Comparison of ENCODE assay signal across 16 mouse cellular contexts in the genomic region with DNA sequence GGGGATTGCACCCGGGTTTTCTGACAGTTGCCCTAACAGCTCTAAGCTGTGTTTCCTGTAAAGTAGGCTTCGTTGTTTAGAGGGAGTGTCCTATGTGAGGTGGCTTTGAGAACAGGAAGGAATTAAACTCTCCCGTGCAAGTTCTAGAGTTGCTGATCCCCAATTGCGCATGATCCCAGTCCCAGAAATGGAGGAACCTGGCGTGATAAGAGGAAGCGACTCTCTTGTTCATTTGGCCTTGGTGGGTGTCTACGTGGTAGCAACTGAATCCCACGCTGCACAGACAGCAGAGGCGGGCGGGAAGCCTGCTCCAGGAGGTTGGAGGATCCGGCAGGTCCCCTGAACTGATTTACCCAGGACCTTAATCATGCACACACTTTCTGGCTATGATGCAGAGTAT. TPM values are rescaled to one million over a fixed set of nuclear protein-coding genes. Genes with fewer than 3 reads are reported as not detected.
DNase-seq lines count a peak whose midpoint lies in the region; ATAC-seq and TF ChIP-seq lines count a peak whose summit lies in the region.
"Had no signal": no experiment of that assay in that cellular context is flagged by ENCODE, and none has a peak within 500 bp of the region (broad histone marks: within the 10 kb centered on the region; RNA-seq: fewer than 3 reads in every experiment).

No protein-coding gene starts in this region.

- no peaks in the 10 kb centered on the region for H3K9me3 ChIP-seq in E14TG2a.4 (ENCODE audit: low read length)
- no peaks in the 10 kb centered on the region for H3K9me3 ChIP-seq in hindbrain, embryonic 16.5 days (ENCODE audit: control insufficient read depth, low read length)
- H3K9me3 ChIP-seq: hindbrain, embryonic 12.5 days; intestine, embryonic 15.5 days; limb, embryonic 15.5 days; midbrain, embryonic 10.5 days had no signal

- intact Hi-C loops in gastrocnemius, adult 2 months (cut with DNase I), result loop anchor here (5.0 kb wide), 1 partner anchor 52 kb away; no protein-coding TSS in a partner anchor

- H3K27me3 ChIP-seq in E14TG2a.4 (ENCODE audit: insufficient read depth, low read length), result no peaks in the 10 kb centered on the region
- H3K27me3 ChIP-seq in hindbrain, embryonic 16.5 days (replicated peaks; ENCODE audit: control insufficient read depth, insufficient read depth, low read length), result no peaks in the 10 kb centered on the region
- H3K27me3 ChIP-seq: CH12.LX; hindbrain, embryonic 12.5 days; intestine, embryonic 15.5 days; limb, embryonic 15.5 days had no signal

- peaks cover 3% of the 10 kb centered on the region; the same call in 1 of the 2 replicates for H3K36me3 ChIP-seq in E14TG2a.4 (ENCODE audit: insufficient read depth, low read length)
- no peaks in the 10 kb centered on the region for H3K36me3 ChIP-seq in hindbrain, embryonic 16.5 days (ENCODE audit: control insufficient read depth, insufficient read depth, low read length)
- H3K36me3 ChIP-seq: hindbrain, embryonic 12.5 days; limb, embryonic 15.5 days had no signal

- 67% methylated on average over 11 of the region's 11 CpGs for WGBS in hindbrain, embryonic 16.5 days

- DNase-seq in gastrocnemius, adult 2 months, result no peak
- no peak for DNase-seq in gastrocnemius, adult 8-10 months (ENCODE audit: low spot score in 2 of 2)
- DNase-seq in kidney, adult 18-20 months, result no peak
- no peak for DNase-seq in left cerebral cortex, adult 9 months (ENCODE audit: low spot score in 2 of 2)
- DNase-seq: cerebellum, adult 8-10 months; gastrocnemius, postnatal 14 days; thymus, postnatal 14 days had no signal

- H3K4me1 ChIP-seq in E14TG2a.4 (replicated peaks; ENCODE audit: low read depth, low read length), result peaks cover 74% of the 10 kb centered on the region
- H3K4me1 ChIP-seq in hindbrain, embryonic 16.5 days (ENCODE audit: control insufficient read depth, insufficient read depth, low read depth, low read length), result peaks cover 5% of the 10 kb centered on the region; the same call in 1 of the 2 replicates

- no peak overlapping the region for H3K27ac ChIP-seq in gastrocnemius, adult 2 months
- H3K27ac ChIP-seq in hindbrain, embryonic 16.5 days (ENCODE audit: low read depth, low read length), result no peak overlapping the region
- H3K27ac ChIP-seq: hindbrain, embryonic 12.5 days; intestine, embryonic 15.5 days; limb, embryonic 15.5 days; midbrain, embryonic 10.5 days had no signal

- no peak overlapping the region for H3K4me2 ChIP-seq in hindbrain, embryonic 16.5 days (ENCODE audit: low read length)
- H3K4me2 ChIP-seq: hindbrain, embryonic 12.5 days; intestine, embryonic 15.5 days; limb, embryonic 15.5 days had no signal

- H3K9ac ChIP-seq in hindbrain, embryonic 16.5 days (ENCODE audit: low read depth, low read length), result no peak overlapping the region
- H3K9ac ChIP-seq: hindbrain, embryonic 12.5 days; intestine, embryonic 15.5 days; limb, embryonic 15.5 days had no signal

- no peak for TF ChIP-seq CTCF in gastrocnemius, adult 2 months (IDR thresholded peaks at IDR 0.05)
- TF ChIP-seq CTCF in E14TG2a.4 (conservative IDR thresholded peaks at IDR 0.05; ENCODE audit: low read length), result no peak

- peak overlapping the region; percentile 13; the same call in 1 of the 2 replicates for H3K4me3 ChIP-seq in gastrocnemius, adult 2 months
- H3K4me3 ChIP-seq in E14TG2a.4 (replicated peaks; ENCODE audit: low read length), result peak overlapping the region; percentile 45
- H3K4me3 ChIP-seq in hindbrain, embryonic 16.5 days (ENCODE audit: low read length), result no peak overlapping the region
- H3K4me3 ChIP-seq: hindbrain, embryonic 12.5 days; intestine, embryonic 15.5 days; limb, embryonic 15.5 days; midbrain, embryonic 10.5 days had no signal

- peak; percentile 73 for ATAC-seq in common myeloid progenitor, adult 5-6 weeks (replicated peaks; ENCODE audit: low read depth, poor library complexity, severe bottlenecking)
- ATAC-seq in megakaryocyte progenitor cell, adult 5-6 weeks (replicated peaks; ENCODE audit: poor library complexity), result peak; percentile 80
- ATAC-seq in hindbrain, embryonic 16.5 days, result no peak
- ATAC-seq: intestine, embryonic 15.5 days had no signal

RNA-seq across cellular contexts. Expression of a gene that starts 8.5 kb away (rescaled TPM):
- total RNA-seq in gastrocnemius, adult 2 months (2021), result 10 to 100 TPM in 1 of 2 experiments, 1 to 10 TPM in 1; 4.9 to 10.7 TPM
- total RNA-seq in gastrocnemius, adult 8-10 months (2022), result 10 to 100 TPM; 10.7 to 15.6 (median 14.1) TPM
- 5.4 and 7.2 TPM in 2 replicates for total RNA-seq in common myeloid progenitor, adult 5-6 weeks (2017)
- 15.0 and 18.2 TPM in 2 replicates for total RNA-seq in megakaryocyte progenitor cell, adult 5-6 weeks (2015)
- total RNA-seq in megakaryocyte progenitor cell, adult 5-6 weeks (2017), result 4.4 and 5.0 TPM in 2 replicates
- 65.4 and 72.4 TPM in 2 replicates for polyA plus RNA-seq in hindbrain, embryonic 16.5 days (2015; fragmentation: Nextera tagmentation; extraction: Ambion mirVana)
